Mouse (Mus musculus) hindbrain, postnatal 0 days (tissue): ENCODE results near the gene Samd14. TPM values are rescaled to one million over a fixed set of nuclear protein-coding genes. Genes with fewer than 3 reads are reported as not detected.

Source experiments
- ATAC-seq: fragments of 200-750 bp; cut with Nextera tagmentation; 2 replicates; pipeline ENCODE4 v1.8.0; 2017; ENCODE audit warnings: mild to moderate bottlenecking, moderate TSS enrichment, moderate library complexity
- DNase-seq: peaks from one replicate; pipeline ENCODE4 v3.0.0-alpha.2; 2015; ENCODE audit warnings: low spot score
- H3K27ac ChIP-seq: fragments of 300-500 bp; sonication (generic); 2 replicates; pipeline ENCODE4 v1.5.1; 2014; ENCODE audit warnings: mild to moderate bottlenecking
- H3K27me3 ChIP-seq: fragments of 300-500 bp; sonication (generic); 2 replicates; pipeline ENCODE4 v1.6.1; 2014; ENCODE audit warnings: low read length, mixed read lengths; ENCODE audit not compliant: insufficient read depth
- H3K36me3 ChIP-seq: fragments of 300-500 bp; sonication (generic); 2 replicates; pipeline ENCODE4 v1.6.1; 2014; ENCODE audit warnings: low read length, mixed read lengths; ENCODE audit not compliant: insufficient read depth
- H3K4me1 ChIP-seq: fragments of 300-500 bp; sonication (generic); 2 replicates; pipeline ENCODE4 v1.6.1; 2014; ENCODE audit warnings: antibody characterized with exemption, low read length, mixed read lengths; ENCODE audit not compliant: insufficient read depth
- H3K4me2 ChIP-seq: fragments of 300-500 bp; sonication (generic); 2 replicates; pipeline ENCODE4 v1.6.1; 2014; ENCODE audit warnings: low read depth, mild to moderate bottlenecking, low read length, moderate library complexity, mixed read lengths
- H3K4me3 ChIP-seq: fragments of 300-500 bp; sonication (generic); 2 replicates; pipeline ENCODE4 v1.5.1; 2014; ENCODE audit warnings: low read length
- H3K9ac ChIP-seq: fragments of 300-500 bp; sonication (generic); replicated peaks from 2 replicates; pipeline ENCODE4 v1.6.1; 2014; ENCODE audit warnings: mild to moderate bottlenecking, low read length, moderate library complexity, mixed read lengths
- H3K9me3 ChIP-seq: fragments of 300-500 bp; sonication (generic); 2 replicates; pipeline ENCODE4 v1.6.1; 2016; ENCODE audit warnings: low read length, mixed read lengths
- CTCF ChIP-seq: IDR thresholded peaks from 2 replicates; pipeline ENCODE4 v1.5.1; 2016; ENCODE audit warnings: antibody characterized with exemption, control low read depth, low read depth
- WGBS: fragments of 180-500 bp; shearing (Covaris S2); extraction: QIAGEN DNeasy Blood & Tissue Kit; methylation state at CpG from one replicate; pipeline ENCODE4 v1.1.7; 2014; 5-methylcytosine and 5-hydroxymethylcytosine counted together
- polyA plus RNA-seq: library from polyadenylated mRNA; unstranded; fragments of >200 nt; fragmentation: Nextera tagmentation; extraction: Ambion mirVana; gene quantifications from 2 replicates; pipeline ENCODE4 v1.2.1, GENCODE M21; 2015
- total RNA-seq: library from RNA; depleted of rRNA; stranded (reverse); fragments of >200 nt; gene quantifications from 2 replicates; pipeline ENCODE4 v1.2.3, GENCODE M21; 2014

Samd14 gene
- total and polyA plus RNA-seq, 2 experiments from 2014 or later, result 137 to 216 TPM

GRCm38 (mm10) chr11:94978947-94979346, 30.7 kb upstream of the Samd14 start:
- H3K4me1 ChIP-seq, result peaks cover 7% of the 10 kb centered on the region; the same call in 1 of the 2 replicates
- H3K4me3 ChIP-seq, result peak overlapping the region; percentile 18
- H3K27ac ChIP-seq, result peak overlapping the region; percentile 87
- under 1% methylated on average over 20 of the region's 20 CpGs for WGBS
- no peaks in the 10 kb centered on the region for H3K9me3 ChIP-seq
- peak overlapping the region; percentile 50 for H3K9ac ChIP-seq
- peak; percentile 96 for ATAC-seq
- H3K36me3 ChIP-seq, result no peaks in the 10 kb centered on the region
- H3K4me2 ChIP-seq, result peak overlapping the region; percentile 50
- TF ChIP-seq CTCF, result peak; percentile 99
- H3K27me3 ChIP-seq, result no peaks in the 10 kb centered on the region
- peak; percentile 98 for DNase-seq

- Histone ChIP-seq H3K9me3 (no peaks in the 10 kb centered on the region), H3K27ac (peak overlapping the region; percentile 54), H3K4me1 (peaks cover 7% of the 10 kb centered on the region; the same call in 1 of the 2 replicates), H3K4me3 (peak overlapping the region; percentile 18; the same call in 1 of the 2 replicates), H3K27me3 (no peaks in the 10 kb centered on the region), H3K4me2 (peak overlapping the region; percentile 50), H3K9ac (peak overlapping the region; percentile 50; the same call in 1 of the 2 replicates), H3K36me3 (no peaks in the 10 kb centered on the region)
- TF ChIP-seq CTCF, result no peak
- WGBS, result 73% methylated on average over 11 of the region's 11 CpGs
- ATAC-seq, result no peak; the same call in 1 of the 2 replicates
- no peak for DNase-seq
These were observed 30.1 kb upstream of the Samd14 start for GRCm38 (mm10) chr11:94979462-94980179.

DNA sequence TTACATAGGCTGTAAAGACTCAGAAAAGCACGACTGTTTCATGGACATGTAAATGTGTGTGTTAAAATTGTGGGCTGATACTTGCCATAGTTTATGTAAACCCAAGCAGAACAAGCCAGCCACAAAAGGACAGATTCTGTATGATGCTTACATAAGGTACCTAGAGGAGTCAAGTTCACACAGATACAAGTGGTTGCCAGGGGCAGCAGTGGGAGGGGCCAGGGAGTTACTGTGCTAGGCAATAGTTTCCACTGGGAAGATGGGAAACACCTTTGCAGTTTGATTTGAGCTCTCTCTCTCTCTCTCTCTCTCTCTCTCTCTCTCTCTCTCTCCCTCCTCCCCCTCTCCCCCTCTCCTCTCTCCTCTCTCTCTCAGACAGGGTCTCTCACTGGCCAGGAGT, 24.5 kb upstream of the Samd14 start:
- no peak overlapping the region for H3K27ac ChIP-seq
- H3K36me3 ChIP-seq, result no peaks in the 10 kb centered on the region
- no peaks in the 10 kb centered on the region for H3K9me3 ChIP-seq
- H3K9ac ChIP-seq, result no peak overlapping the region
- TF ChIP-seq CTCF, result no peak
- no peak overlapping the region for H3K4me3 ChIP-seq
- no peak overlapping the region for H3K4me2 ChIP-seq
- DNase-seq (no peak), ATAC-seq (no peak)
- H3K4me1 ChIP-seq, result peaks cover 19% of the 10 kb centered on the region
- no peaks in the 10 kb centered on the region for H3K27me3 ChIP-seq
- 45% methylated on average over 1 of the region's 1 CpGs for WGBS

- Histone ChIP-seq H3K36me3 (no peaks in the 10 kb centered on the region), H3K27me3 (no peaks in the 10 kb centered on the region), H3K9me3 (no peaks in the 10 kb centered on the region), H3K4me2 (no peak overlapping the region), H3K9ac (no peak overlapping the region), H3K27ac (no peak overlapping the region), H3K4me3 (no peak overlapping the region), H3K4me1 (peaks cover 23% of the 10 kb centered on the region)
- ATAC-seq (no peak), DNase-seq (no peak)
- WGBS, result 77% methylated on average over 5 of the region's 5 CpGs
- no peak for TF ChIP-seq CTCF
These were observed 23.9 kb upstream of the Samd14 start for GRCm38 (mm10) chr11:94985822-94986221.

DNA sequence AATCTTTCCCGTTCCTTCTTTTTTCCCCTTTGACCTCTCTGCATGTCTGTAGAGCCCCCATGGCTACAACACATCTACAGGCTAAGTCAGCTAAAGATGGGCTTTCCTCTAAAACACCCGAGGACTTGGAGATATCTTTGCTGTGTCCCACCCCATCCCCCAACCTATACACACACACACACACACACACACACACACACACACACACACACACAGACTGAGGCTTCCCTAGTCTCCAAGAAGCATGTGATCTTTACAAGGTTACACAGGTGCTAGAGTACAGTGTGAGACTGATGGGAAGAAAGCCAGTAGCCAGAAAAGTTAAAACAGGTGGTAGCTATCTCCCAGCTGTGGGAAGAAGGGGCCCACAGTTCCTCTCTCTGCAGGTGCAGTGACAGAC, 23.2 kb upstream of the Samd14 start:
- no peak overlapping the region for H3K4me3 ChIP-seq
- H3K9ac ChIP-seq, result no peak overlapping the region
- no peak for ATAC-seq
- TF ChIP-seq CTCF, result no peak
- no peaks in the 10 kb centered on the region for H3K9me3 ChIP-seq
- H3K36me3 ChIP-seq, result no peaks in the 10 kb centered on the region
- WGBS, result 54% methylated on average over 2 of the region's 2 CpGs
- no peak for DNase-seq
- no peak overlapping the region for H3K4me2 ChIP-seq
- peaks cover 23% of the 10 kb centered on the region for H3K4me1 ChIP-seq
- H3K27ac ChIP-seq, result no peak overlapping the region
- no peaks in the 10 kb centered on the region for H3K27me3 ChIP-seq

GRCm38 (mm10) chr11:94987341-94987740, 22.3 kb upstream of the Samd14 start:
- Histone ChIP-seq H3K36me3 (no peaks in the 10 kb centered on the region), H3K27me3 (no peaks in the 10 kb centered on the region), H3K4me2 (no peak overlapping the region), H3K27ac (no peak overlapping the region), H3K4me1 (peaks cover 23% of the 10 kb centered on the region), H3K9me3 (no peaks in the 10 kb centered on the region), H3K9ac (no peak overlapping the region), H3K4me3 (no peak overlapping the region)
- ATAC-seq, result no peak
- 47% methylated on average over 6 of the region's 6 CpGs for WGBS
- no peak for TF ChIP-seq CTCF
- no peak for DNase-seq

GRCm38 (mm10) chr11:94987851-94988250, 21.8 kb upstream of the Samd14 start:
- Histone ChIP-seq H3K4me1 (peaks cover 23% of the 10 kb centered on the region), H3K4me2 (no peak overlapping the region), H3K9me3 (no peaks in the 10 kb centered on the region), H3K4me3 (no peak overlapping the region), H3K27me3 (no peaks in the 10 kb centered on the region), H3K9ac (no peak overlapping the region), H3K36me3 (no peaks in the 10 kb centered on the region), H3K27ac (no peak overlapping the region)
- 71% methylated on average over 8 of the region's 8 CpGs for WGBS
- ATAC-seq (no peak), DNase-seq (no peak)
- no peak for TF ChIP-seq CTCF
